Mouse (Mus musculus) CD4-positive, CD25-positive, alpha-beta regulatory T cell, adult 2 months (primary cell): Measurements from ENCODE around the gene Gm21900.
"Not testable (repeated sequence)": the region's sequence is repeated elsewhere in the genome, so short reads cannot be mapped to it uniquely, and the experiment has no call there.

ENCODE experiments used
- DNase-seq: peaks from one replicate; pipeline ENCODE4 v3.0.0-alpha.2; 2012; ENCODE audit warnings: low read depth, low spot score

The Gm21900 gene

GRCm38 (mm10) chrY:10616061-10616460 lies at the start of gene Gm21900:
Gene Gm21900 (plus strand): TSS chrY:10616361.
- not testable (repeated sequence) for DNase-seq

- DNase-seq: not testable (repeated sequence)
Measured at GRCm38 (mm10) chrY:10643516-10643915, 27.4 kb downstream of the Gm21900 start.
